ENCODE assay signal across 8 mouse cellular contexts in the genomic region with DNA sequence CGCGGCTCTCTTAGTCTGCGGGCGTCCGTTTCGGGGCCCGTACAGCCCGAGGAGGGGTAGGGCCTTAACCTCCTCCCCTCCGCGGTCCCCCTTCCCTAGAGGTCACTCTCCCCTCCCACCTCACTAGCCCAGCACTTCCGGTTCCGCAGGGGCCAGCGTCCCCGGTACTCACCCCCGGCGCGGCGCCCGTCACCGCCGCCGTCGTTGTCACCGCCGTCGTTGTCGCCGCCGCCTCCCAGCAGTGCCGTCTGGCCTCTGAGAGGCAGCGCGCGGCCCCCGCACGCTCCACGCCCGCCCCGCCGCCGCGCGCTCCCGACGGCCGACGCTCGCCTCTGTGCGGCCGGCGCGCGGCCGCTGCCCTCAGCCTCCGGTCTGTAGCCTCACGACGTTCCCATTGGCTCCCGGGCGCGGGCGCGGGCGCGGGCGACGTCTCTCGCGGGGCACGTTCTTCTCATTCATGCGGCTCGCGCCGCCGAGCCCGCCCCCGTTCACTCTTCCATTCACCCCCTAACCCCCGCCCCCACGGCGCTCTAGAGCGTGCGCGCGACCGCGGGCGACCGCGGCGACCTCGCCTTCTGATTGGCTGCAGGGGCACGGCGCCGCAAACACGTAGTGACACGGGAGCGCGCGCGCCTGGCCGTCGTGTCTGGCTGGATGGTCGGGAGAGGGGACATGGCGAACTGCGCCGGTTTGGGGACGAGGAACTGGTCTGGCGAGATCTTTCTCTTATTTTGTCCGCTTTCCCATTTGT. TPM values are rescaled to one million over a fixed set of nuclear protein-coding genes. Genes with fewer than 3 reads are reported as not detected.
DNase-seq lines count a peak whose midpoint lies in the region; ATAC-seq lines count a peak whose summit lies in the region.

A gene (minus strand): TSS at position 370 of the 751 bp plus-strand sequence.

- peaks cover 12% of the 10 kb centered on the region for H3K4me1 ChIP-seq in hindbrain, embryonic 16.5 days (ENCODE audit: control insufficient read depth, insufficient read depth, low read depth, low read length)

- H3K27me3 ChIP-seq in hindbrain, embryonic 16.5 days (replicated peaks; ENCODE audit: control insufficient read depth, insufficient read depth, low read length): no peaks in the 10 kb centered on the region

- ATAC-seq in hindbrain, embryonic 16.5 days: peak; percentile 96

- H3K36me3 ChIP-seq in hindbrain, embryonic 16.5 days (ENCODE audit: control insufficient read depth, insufficient read depth, low read length): peaks cover 8% of the 10 kb centered on the region
- H3K36me3 ChIP-seq in macrophage (ENCODE audit: inconsistent target): peaks cover 9% of the 10 kb centered on the region; the same call in 1 of the 2 replicates

- peak within 1 kb of the TSS; percentile 95 for H3K9ac ChIP-seq in hindbrain, embryonic 16.5 days (ENCODE audit: low read depth, low read length)

- no peaks in the 10 kb centered on the region for H3K9me3 ChIP-seq in hindbrain, embryonic 16.5 days (ENCODE audit: control insufficient read depth, low read length)

- H3K27ac ChIP-seq in hindbrain, embryonic 16.5 days (ENCODE audit: low read depth, low read length): peak within 1 kb of the TSS; percentile 98
- peak within 1 kb of the TSS; percentile 83 for H3K27ac ChIP-seq in macrophage

- WGBS in hindbrain, embryonic 16.5 days: under 1% methylated on average over 97 of the region's 107 CpGs
- under 1% methylated on average over 105 of the region's 107 CpGs for WGBS in macrophage (ENCODE audit: missing documents)

- DNase-seq in WW6 (ENCODE audit: low read depth, low spot score): peak; percentile 97
- DNase-seq in cerebellum, postnatal 4 days (ENCODE audit: low spot score in 2 of 2): peak; percentile 97 to 99
- DNase-seq in gastrocnemius, adult 18-20 months (ENCODE audit: low spot score): peak; percentile 99
- DNase-seq in left cerebral cortex, adult 18-20 months (ENCODE audit: low spot score in 2 of 2): peak; percentile 95 to 98
- DNase-seq in right cerebral cortex, adult 18-20 months: peak; percentile 98
- DNase-seq in urinary bladder, postnatal 10 days (ENCODE audit: low spot score): peak; percentile 95

- H3K4me2 ChIP-seq in hindbrain, embryonic 16.5 days (ENCODE audit: low read length): peak within 1 kb of the TSS; percentile 93

- H3K4me3 ChIP-seq in hindbrain, embryonic 16.5 days (ENCODE audit: low read length): peak within 1 kb of the TSS; percentile 96
- peak within 1 kb of the TSS; percentile 91 for H3K4me3 ChIP-seq in macrophage (ENCODE audit: inconsistent target)

- peaks cover 44% of the 10 kb centered on the region for H3K79me2 ChIP-seq in macrophage (ENCODE audit: inconsistent target)

RNA-seq across cellular contexts. Expression of the gene that starts here (rescaled TPM):
- 10 to 100 TPM; 72.0 to 78.9 TPM for total RNA-seq in gastrocnemius, adult 18-20 months (2021)
- polyA plus RNA-seq in hindbrain, embryonic 16.5 days (2015; fragmentation: Nextera tagmentation; extraction: Ambion mirVana): 15.2 and 18.2 TPM in 2 replicates
- total RNA-seq in left cerebral cortex, adult 18-20 months (2021): 10 to 100 TPM; 49.2 TPM
- total RNA-seq in macrophage (2018; cell fraction: chromatin; rRNA removed): 10 to 100 TPM; 12.9 to 54.2 (median 28.4) TPM
- 10 to 100 TPM; 45.8 to 89.3 (median 62.5) TPM for total RNA-seq in macrophage (2018; cell fraction: cytosol; rRNA removed)
- 100 to 1,000 TPM in 1 of 26 experiments, 10 to 100 TPM in 25; 34.7 to 121 (median 65.3) TPM for total RNA-seq in macrophage (2018; cell fraction: nucleus; rRNA removed)
- 32.4 to 50.5 TPM (median 45.2 TPM) in 3 replicates for polyA plus RNA-seq in macrophage (2018)

Comparison
In these comparisons a context has a peak if more than half of its experiments do, and no peak if none do; other contexts are left out.
1. Peak in every context shown above with its lines: DNase-seq, ATAC-seq, H3K4me3 ChIP-seq and H3K27ac ChIP-seq.